Mouse (Mus musculus): Measurements from ENCODE around the gene Abcf1. TPM values are rescaled to one million over a fixed set of nuclear protein-coding genes. Genes with fewer than 3 reads are reported as not detected.
"Not testable (repeated sequence)": the region's sequence is repeated elsewhere in the genome, so short reads cannot be mapped to it uniquely, and the experiment has no call there.

Gene Abcf1
- total RNA-seq, 1 experiment from 2014 or later, result 356 TPM

- no peak for ATAC-seq (replicated peaks in 1 of 2; ENCODE audit: insufficient read depth in 1 of 2, low FRiP score in 2 of 2, low TSS enrichment in 1 of 2, low read depth in 1 of 2, poor library complexity in 2 of 2, severe bottlenecking in 2 of 2)
Measured at GRCm38 (mm10) chr17:35991781-35992180, 22.2 kb upstream of the Abcf1 start.

DNA sequence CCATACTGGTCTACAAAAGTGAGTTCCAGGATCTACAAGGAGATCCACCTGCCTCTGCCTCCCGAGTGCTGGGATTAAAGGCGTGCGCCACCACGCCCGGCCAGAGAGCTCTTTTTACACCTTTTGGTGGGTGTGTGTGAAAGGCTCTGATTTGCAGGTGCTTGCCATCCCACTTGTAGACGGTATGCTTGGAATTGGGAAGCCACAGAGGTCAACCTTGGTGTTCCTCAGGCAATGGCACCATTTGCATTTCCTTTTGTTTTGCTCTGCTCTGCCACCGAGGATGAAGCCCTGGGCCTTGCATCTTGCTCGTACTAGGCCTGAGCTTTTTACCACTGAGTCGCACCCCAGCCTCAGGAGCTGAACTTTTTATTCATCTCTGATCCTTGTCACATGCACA is 12.2 kb upstream of the Abcf1 start:
- ATAC-seq (replicated peaks in 1 of 2; ENCODE audit: insufficient read depth in 1 of 2, low FRiP score in 2 of 2, low TSS enrichment in 1 of 2, low read depth in 1 of 2, poor library complexity in 2 of 2, severe bottlenecking in 2 of 2), result no peak

- ATAC-seq (replicated peaks in 1 of 2; ENCODE audit: insufficient read depth in 1 of 2, low FRiP score in 2 of 2, low TSS enrichment in 1 of 2, low read depth in 1 of 2, poor library complexity in 2 of 2, severe bottlenecking in 2 of 2), result 0 out of 4 replicates have a peak, but pooled peaks of 1 of the 2 experiments have one; percentile 3
Measured at GRCm38 (mm10) chr17:35980363-35980754, 10.8 kb upstream of the Abcf1 start.

- ATAC-seq (replicated peaks in 1 of 2; ENCODE audit: insufficient read depth in 1 of 2, low FRiP score in 2 of 2, low TSS enrichment in 1 of 2, low read depth in 1 of 2, poor library complexity in 2 of 2, severe bottlenecking in 2 of 2), result peak; percentile 78 to 82
Measured at GRCm38 (mm10) chr17:35979401-35980362, 10.1 kb upstream of the Abcf1 start, which contains the start of the genes Gnl1 and Prr3. Gnl1 (plus strand) TSS chr17:35979851. Prr3 (minus strand) TSS chr17:35980236.

DNA sequence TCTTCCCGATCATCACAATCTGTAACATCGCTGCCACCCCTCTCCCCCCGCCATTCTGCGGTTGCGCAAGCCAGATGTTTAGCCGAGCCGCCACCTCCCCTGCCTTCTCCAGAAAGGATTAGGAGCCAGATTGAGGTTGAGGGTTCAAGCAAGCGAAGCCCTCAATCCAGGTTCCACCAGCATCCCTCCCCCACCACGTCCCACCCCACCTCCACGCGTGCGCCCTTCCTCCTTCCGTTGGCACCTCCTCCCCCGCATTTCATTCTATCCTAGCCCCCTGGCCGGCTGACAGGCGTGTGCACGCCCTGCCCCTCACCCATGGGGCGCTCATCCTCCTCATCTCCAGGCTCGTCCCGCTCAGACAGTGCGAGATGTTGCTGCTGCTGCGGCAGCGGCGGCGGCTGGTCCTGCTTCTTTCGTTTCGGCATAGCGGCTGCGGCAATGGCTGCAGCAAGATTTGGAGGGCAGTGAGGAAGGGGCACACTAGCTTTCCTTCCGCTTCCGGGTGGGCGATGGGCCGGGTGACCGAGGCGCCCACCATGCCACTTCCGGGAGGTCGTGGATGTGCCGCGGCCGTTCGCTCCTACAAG is 9.3 kb upstream of the Abcf1 start:
- peak in 1 of 2 experiments; percentile 22; a peak in 2 of 4 replicates for ATAC-seq (replicated peaks in 1 of 2; ENCODE audit: insufficient read depth in 1 of 2, low FRiP score in 2 of 2, low TSS enrichment in 1 of 2, low read depth in 1 of 2, poor library complexity in 2 of 2, severe bottlenecking in 2 of 2)

DNA sequence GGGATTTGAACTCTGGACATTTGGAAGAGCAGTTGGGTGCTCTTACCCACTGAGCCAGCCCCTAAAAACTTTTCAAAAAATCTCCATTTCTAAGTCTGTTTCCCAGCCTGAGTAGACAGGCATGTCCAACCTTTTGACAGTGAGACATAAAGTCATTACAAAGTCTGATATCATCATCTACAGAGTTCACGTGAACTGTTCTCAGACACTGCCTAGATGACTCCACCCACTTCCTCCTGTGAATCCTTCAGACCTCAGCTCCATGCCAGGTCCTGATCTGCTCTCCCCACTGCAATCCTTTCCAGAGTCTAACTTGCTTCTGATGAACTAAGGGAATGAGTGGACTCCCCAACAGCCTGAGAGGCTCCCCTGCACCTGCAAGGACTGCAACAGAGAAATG is 2.6 kb upstream of the Abcf1 start:
- no peak for ATAC-seq (replicated peaks in 1 of 2; ENCODE audit: insufficient read depth in 1 of 2, low FRiP score in 2 of 2, low TSS enrichment in 1 of 2, low read depth in 1 of 2, poor library complexity in 2 of 2, severe bottlenecking in 2 of 2)

DNA sequence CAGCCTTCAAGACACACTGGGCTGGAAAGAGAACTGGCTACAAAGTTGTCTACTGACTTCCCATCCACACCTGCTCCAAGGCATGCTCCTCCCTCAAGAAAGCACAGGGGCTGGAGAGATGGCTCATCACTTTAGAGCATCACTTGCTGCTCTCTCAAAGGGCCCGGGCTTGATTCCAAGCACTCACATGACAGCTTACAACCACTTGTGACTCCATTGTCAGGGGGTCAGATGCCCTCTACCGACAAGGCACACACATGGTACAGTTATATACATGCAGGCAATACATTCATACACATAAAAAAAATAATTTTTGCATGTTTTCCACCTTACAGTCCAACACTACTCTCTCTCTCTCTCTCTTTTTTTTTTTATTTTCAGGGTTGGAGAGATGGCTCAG is 1.9 kb downstream of the Abcf1 start:
- ATAC-seq (replicated peaks in 1 of 2; ENCODE audit: insufficient read depth in 1 of 2, low FRiP score in 2 of 2, low TSS enrichment in 1 of 2, low read depth in 1 of 2, poor library complexity in 2 of 2, severe bottlenecking in 2 of 2), result no peak

DNA sequence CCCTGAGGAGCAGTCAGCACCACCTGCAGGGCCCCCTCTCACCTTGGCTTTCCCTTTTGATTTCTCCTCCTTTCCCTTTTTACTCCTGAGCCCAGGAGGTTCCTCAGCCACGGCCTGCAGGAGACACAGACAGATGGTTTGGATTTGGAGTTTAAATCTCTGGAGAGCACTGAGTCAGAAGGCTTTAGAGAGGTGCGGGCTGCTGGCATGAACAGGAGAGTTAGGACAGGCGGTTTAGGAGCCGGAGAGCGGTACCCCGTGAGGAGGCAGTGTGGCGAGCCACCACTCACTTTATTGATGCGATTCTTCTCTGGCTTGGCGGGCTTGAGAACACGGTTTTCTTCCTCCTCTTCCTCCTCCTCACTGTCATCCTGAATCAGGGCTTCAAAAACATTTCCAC is 6.3 kb downstream of the Abcf1 start:
- no peak for ATAC-seq (replicated peaks in 1 of 2; ENCODE audit: insufficient read depth in 1 of 2, low FRiP score in 2 of 2, low TSS enrichment in 1 of 2, low read depth in 1 of 2, poor library complexity in 2 of 2, severe bottlenecking in 2 of 2)

DNA sequence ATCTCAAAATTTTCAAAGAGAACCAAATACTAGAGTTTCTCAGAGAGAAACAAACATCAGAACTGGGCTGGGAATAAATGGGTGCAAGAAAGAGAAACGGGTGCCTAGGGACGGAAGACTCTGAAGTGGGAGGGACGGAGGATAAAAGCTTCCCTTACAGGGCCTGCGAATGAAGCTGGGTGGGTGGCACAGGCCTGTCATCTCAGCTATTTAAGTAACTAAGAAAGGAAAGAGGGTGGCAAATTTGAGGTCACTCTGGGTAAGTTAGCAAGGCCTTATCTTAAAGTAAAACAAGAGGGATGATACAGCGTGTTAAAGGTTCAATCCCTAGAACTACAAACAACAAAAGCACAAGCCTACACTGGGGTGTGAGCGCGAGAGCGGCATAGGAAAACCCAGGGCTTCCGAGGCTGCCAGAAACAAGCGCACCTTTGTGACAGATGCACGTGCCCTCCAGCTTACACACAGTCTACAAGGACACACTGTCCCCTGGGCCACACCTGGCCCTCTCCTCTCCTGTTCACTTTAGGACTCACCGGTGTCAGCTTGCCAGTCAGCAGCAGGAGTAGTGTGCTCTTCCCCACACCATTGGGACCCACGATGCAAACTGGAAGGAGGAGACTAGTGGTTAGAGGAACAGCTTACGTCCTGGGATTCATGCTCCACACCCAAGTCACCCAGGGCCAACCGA is 10.9 kb downstream of the Abcf1 start:
- no peak for ATAC-seq (replicated peaks in 1 of 2; ENCODE audit: insufficient read depth in 1 of 2, low FRiP score in 2 of 2, low TSS enrichment in 1 of 2, low read depth in 1 of 2, poor library complexity in 2 of 2, severe bottlenecking in 2 of 2)

DNA sequence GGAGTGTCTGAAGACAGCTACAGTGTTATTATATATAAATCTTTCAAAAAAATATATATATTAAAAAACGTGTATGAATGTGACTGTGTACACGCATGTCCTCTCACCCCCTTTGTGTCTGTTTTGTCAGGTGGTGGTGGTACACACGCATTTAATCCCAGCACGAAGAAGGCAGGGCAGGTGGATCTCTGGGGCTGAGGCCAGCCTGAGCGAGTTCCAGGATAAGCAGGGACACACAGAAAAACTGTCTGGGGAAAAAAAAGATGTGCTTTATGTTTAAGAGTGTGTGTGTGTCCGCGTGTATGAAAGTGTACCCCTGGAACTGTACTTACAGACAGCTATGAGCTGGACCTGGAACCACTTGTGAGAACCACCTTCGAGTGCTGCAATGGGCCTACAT is 14.9 kb downstream of the Abcf1 start:
- ATAC-seq (replicated peaks in 1 of 2; ENCODE audit: insufficient read depth in 1 of 2, low FRiP score in 2 of 2, low TSS enrichment in 1 of 2, low read depth in 1 of 2, poor library complexity in 2 of 2, severe bottlenecking in 2 of 2), result no peak

- not testable (repeated sequence) for ATAC-seq (replicated peaks in 1 of 2; ENCODE audit: insufficient read depth in 1 of 2, low FRiP score in 2 of 2, low TSS enrichment in 1 of 2, low read depth in 1 of 2, poor library complexity in 2 of 2, severe bottlenecking in 2 of 2)
Measured at GRCm38 (mm10) chr17:35952559-35952958, 17.0 kb downstream of the Abcf1 start.

- not testable (repeated sequence) for ATAC-seq (replicated peaks in 1 of 2; ENCODE audit: insufficient read depth in 1 of 2, low FRiP score in 2 of 2, low TSS enrichment in 1 of 2, low read depth in 1 of 2, poor library complexity in 2 of 2, severe bottlenecking in 2 of 2)
Measured at GRCm38 (mm10) chr17:35950946-35951345, 18.6 kb downstream of the Abcf1 start.

GRCm38 (mm10) chr17:35939941-35940340 is 29.6 kb downstream of the Abcf1 start:
- ATAC-seq (replicated peaks in 1 of 2; ENCODE audit: insufficient read depth in 1 of 2, low FRiP score in 2 of 2, low TSS enrichment in 1 of 2, low read depth in 1 of 2, poor library complexity in 2 of 2, severe bottlenecking in 2 of 2), result no peak

GRCm38 (mm10) chr17:35939108-35939507 is 30.5 kb downstream of the Abcf1 start:
- ATAC-seq (replicated peaks in 1 of 2; ENCODE audit: insufficient read depth in 1 of 2, low FRiP score in 2 of 2, low TSS enrichment in 1 of 2, low read depth in 1 of 2, poor library complexity in 2 of 2, severe bottlenecking in 2 of 2), result no peak

DNA sequence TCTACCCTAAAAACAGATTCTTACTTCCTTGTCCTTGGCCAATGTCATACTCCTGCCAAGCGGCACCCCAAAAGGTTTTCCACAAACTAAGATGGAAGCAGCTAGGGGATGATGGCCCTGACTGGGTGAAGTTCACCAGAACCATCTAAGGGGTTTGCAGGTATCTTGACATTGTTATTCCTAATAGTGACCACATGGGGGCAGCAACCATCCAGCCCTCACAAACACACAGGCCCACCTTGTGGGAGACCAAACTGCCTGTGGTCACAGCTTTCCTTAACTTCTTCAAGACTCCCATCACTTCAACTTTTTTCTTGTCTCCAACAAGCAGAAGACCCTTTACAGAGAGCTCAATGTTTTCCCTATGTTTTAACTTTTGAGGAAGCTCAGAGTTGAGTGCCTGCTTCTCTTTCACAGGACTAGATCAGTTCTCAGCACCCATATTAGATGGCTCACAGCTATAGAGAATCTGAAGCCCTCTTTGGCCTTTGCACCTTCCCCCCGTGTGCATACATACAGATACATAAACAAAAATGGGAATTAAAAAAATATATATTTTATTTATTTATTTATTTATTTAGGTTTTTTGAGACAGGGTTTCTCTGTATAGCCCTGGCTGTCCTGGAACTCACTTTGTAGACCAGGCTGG is 31.7 kb downstream of the Abcf1 start:
- peak; percentile 59 to 92; a peak in 3 of 4 replicates for ATAC-seq (replicated peaks in 1 of 2; ENCODE audit: insufficient read depth in 1 of 2, low FRiP score in 2 of 2, low TSS enrichment in 1 of 2, low read depth in 1 of 2, poor library complexity in 2 of 2, severe bottlenecking in 2 of 2)

GRCm38 (mm10) chr17:35935763-35936162 is 33.8 kb downstream of the Abcf1 start:
- peak; percentile 62 to 74; a peak in 2 of 4 replicates for ATAC-seq (replicated peaks in 1 of 2; ENCODE audit: insufficient read depth in 1 of 2, low FRiP score in 2 of 2, low TSS enrichment in 1 of 2, low read depth in 1 of 2, poor library complexity in 2 of 2, severe bottlenecking in 2 of 2)

- ATAC-seq (replicated peaks in 1 of 2; ENCODE audit: insufficient read depth in 1 of 2, low FRiP score in 2 of 2, low TSS enrichment in 1 of 2, low read depth in 1 of 2, poor library complexity in 2 of 2, severe bottlenecking in 2 of 2), result no peak
Measured at GRCm38 (mm10) chr17:35932608-35933007, 37.0 kb downstream of the Abcf1 start.
